Mouse (Mus musculus): ENCODE results near the gene Kif1b. TPM values are rescaled to one million over a fixed set of nuclear protein-coding genes. Genes with fewer than 3 reads are reported as not detected.

Gene Kif1b
- polyA plus RNA-seq, 1 experiment from 2014 or later: 41.6 TPM

DNA sequence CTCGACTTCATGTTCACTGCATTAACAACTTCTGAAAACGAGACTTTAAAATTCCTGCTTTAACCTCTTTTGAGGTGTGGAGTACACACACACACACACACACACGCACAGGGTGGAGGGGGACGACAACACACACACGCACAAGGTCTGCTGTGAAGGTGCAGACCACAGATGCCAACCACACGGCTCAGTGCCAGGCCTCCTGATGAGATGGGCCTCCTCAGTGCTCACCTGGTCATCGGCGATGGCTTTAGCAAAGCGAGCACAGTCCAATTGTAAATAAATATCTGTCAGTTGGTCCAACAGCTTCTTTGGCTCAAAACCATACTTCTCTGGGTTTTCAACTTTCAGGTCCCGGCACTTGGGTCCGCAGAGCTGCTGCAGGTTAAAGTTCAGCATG lies 27.4 kb upstream of the Kif1b start:
- no peaks in the 10 kb centered on the region for H3K9me3 ChIP-seq
- H3K4me3 ChIP-seq: no peak overlapping the region
- H3K27me3 ChIP-seq: no peaks in the 10 kb centered on the region
- no peak overlapping the region for H3K9ac ChIP-seq
- ATAC-seq (ENCODE audit: insufficient number of reproducible peaks, low FRiP score, low TSS enrichment, low read depth): no peak
- H3K27ac ChIP-seq: no peak overlapping the region
- H3K4me2 ChIP-seq: no peak overlapping the region
- H3K4me1 ChIP-seq: no peaks in the 10 kb centered on the region
- H3K36me3 ChIP-seq: peaks cover 95% of the 10 kb centered on the region
- 95% methylated on average over 11 of the region's 11 CpGs for WGBS

DNA sequence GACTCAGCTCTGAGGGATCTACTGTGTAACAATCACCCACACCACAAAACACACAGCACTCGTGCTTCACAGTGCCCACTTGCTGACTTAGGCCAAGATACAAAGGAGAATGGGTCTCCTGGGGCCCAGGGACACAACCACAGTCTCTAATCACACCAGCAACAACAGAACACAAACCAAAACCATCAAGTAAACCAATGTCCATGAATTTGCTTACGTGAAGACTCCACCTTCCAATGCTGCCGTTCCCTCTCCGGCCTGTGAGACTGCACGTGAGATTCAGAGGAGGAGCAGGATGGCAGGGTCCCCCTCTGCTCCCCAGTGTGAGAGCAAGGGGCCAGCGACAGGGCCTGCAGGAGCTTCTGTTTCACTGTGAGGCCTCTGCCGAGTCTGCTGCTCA lies 25.2 kb upstream of the Kif1b start:
- H3K4me1 ChIP-seq: no peaks in the 10 kb centered on the region
- ATAC-seq (ENCODE audit: insufficient number of reproducible peaks, low FRiP score, low TSS enrichment, low read depth): no peak
- peaks cover 92% of the 10 kb centered on the region for H3K36me3 ChIP-seq
- no peaks in the 10 kb centered on the region for H3K9me3 ChIP-seq
- H3K9ac ChIP-seq: no peak overlapping the region
- no peak overlapping the region for H3K27ac ChIP-seq
- no peak overlapping the region for H3K4me2 ChIP-seq
- 86% methylated on average over 7 of the region's 7 CpGs for WGBS
- H3K27me3 ChIP-seq: no peaks in the 10 kb centered on the region
- no peak overlapping the region for H3K4me3 ChIP-seq

DNA sequence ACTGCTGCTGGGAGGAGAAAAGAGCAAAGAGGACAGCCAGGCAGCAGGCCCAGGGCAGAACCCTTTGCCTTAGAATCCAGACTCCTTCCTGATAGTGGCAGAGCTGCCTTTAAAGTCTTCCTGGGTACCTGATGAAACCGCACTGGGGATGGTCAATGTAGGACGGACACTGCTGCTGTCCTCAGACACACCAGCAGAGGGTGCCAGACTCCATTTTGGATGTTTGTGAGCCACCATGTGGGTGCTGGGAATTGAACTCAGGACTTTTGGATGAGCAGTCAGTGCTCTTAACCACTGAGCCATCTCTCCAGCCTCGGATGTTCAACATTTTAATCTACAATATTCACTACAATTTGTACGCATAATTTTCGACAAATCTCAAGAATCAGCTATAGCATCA lies 23.0 kb upstream of the Kif1b start:
- Histone ChIP-seq H3K4me2 (no peak overlapping the region), H3K9ac (no peak overlapping the region), H3K27ac (no peak overlapping the region), H3K36me3 (peaks cover 77% of the 10 kb centered on the region), H3K4me1 (no peaks in the 10 kb centered on the region), H3K27me3 (no peaks in the 10 kb centered on the region), H3K4me3 (no peak overlapping the region), H3K9me3 (no peaks in the 10 kb centered on the region)
- 94% methylated on average over 5 of the region's 5 CpGs for WGBS
- no peak for ATAC-seq (ENCODE audit: insufficient number of reproducible peaks, low FRiP score, low TSS enrichment, low read depth)

DNA sequence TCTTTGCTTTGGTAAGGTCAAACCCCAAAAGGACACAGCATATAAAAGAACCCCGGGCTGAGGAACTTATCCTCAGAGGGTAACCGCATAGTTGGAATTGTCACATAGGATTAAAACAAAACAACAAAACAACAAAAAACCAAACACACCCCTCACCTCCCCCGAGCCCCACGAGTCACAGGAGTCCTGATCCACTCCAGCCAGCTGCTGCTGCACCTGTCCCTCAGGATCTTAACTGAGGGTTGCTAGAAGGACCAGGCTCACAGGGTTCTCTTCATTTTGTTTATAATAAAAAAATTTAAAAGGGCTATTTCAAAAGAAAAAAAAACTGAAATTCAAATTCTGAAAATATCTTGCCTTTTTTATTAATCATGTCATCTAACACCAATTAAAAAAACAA lies 21.2 kb upstream of the Kif1b start:
- Histone ChIP-seq H3K9me3 (no peaks in the 10 kb centered on the region), H3K36me3 (peaks cover 60% of the 10 kb centered on the region), H3K27ac (no peak overlapping the region), H3K4me2 (no peak overlapping the region), H3K4me1 (no peaks in the 10 kb centered on the region), H3K4me3 (no peak overlapping the region), H3K27me3 (no peaks in the 10 kb centered on the region), H3K9ac (no peak overlapping the region)
- ATAC-seq (ENCODE audit: insufficient number of reproducible peaks, low FRiP score, low TSS enrichment, low read depth): no peak
- WGBS: 90% methylated on average over 4 of the region's 4 CpGs

DNA sequence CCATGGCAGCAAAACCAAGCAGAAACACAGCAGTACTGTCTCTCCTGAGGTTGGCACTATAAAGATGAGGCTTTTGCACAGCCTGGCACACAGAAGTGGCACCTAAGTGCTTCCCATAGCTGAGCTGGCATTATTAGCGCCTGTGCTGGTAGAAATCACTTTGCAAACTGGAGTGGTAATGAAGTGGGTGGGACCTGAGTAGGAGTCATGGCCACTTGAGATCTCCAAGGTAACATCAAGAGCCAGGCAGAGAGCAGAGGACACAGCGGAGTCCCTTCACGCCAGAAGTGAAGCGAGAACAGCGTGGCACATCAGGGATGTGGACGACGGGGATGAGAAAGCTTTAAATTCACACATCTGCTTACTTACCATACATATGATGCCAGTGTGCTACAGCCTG lies 19.8 kb upstream of the Kif1b start:
- Histone ChIP-seq H3K4me2 (no peak overlapping the region), H3K9ac (no peak overlapping the region), H3K27me3 (no peaks in the 10 kb centered on the region), H3K4me3 (no peak overlapping the region), H3K4me1 (no peaks in the 10 kb centered on the region), H3K27ac (no peak overlapping the region), H3K9me3 (no peaks in the 10 kb centered on the region), H3K36me3 (peaks cover 46% of the 10 kb centered on the region)
- 93% methylated on average over 7 of the region's 7 CpGs for WGBS
- ATAC-seq (ENCODE audit: insufficient number of reproducible peaks, low FRiP score, low TSS enrichment, low read depth): no peak

DNA sequence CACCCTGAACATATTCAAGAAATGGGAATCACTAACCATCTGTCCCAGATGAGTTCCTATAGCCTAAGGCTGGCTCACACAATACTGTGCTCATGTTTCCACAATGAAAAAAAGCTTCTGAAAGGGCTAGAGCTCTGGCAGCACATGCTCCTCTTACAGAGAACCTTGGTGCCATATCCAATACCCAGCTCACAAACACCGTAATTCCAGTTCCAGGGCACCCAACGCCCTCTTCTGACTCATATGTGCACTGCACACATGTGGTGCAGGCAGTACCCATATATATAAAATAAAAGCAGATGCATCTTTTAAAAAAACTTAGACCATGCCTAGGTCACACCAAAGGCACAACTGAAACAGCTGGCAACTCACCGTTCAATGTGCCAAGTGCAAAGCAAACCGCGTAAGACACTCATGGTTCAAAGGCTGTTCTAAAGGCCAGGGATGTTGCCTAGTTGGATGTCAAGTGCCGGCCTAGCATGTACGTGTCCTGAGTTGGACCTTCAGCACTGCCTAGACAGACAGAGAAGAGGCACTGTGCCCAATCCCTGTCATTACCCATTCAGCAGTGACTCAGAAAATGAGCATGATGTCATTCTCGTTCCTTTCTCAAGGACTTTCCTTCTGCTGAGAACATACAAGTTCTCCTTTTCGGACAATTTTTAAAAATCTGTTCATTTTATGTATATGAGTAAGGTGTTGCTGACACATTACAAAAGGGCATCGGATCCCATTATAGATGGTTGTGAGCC lies 18.1 kb upstream of the Kif1b start:
- H3K9ac ChIP-seq: no peak overlapping the region
- 88% methylated on average over 10 of the region's 10 CpGs for WGBS
- H3K27me3 ChIP-seq: no peaks in the 10 kb centered on the region
- H3K9me3 ChIP-seq: no peaks in the 10 kb centered on the region
- no peak overlapping the region for H3K4me3 ChIP-seq
- no peak overlapping the region for H3K27ac ChIP-seq
- H3K36me3 ChIP-seq: peaks cover 29% of the 10 kb centered on the region
- no peak overlapping the region for H3K4me2 ChIP-seq
- ATAC-seq (ENCODE audit: insufficient number of reproducible peaks, low FRiP score, low TSS enrichment, low read depth): no peak
- H3K4me1 ChIP-seq: no peaks in the 10 kb centered on the region

DNA sequence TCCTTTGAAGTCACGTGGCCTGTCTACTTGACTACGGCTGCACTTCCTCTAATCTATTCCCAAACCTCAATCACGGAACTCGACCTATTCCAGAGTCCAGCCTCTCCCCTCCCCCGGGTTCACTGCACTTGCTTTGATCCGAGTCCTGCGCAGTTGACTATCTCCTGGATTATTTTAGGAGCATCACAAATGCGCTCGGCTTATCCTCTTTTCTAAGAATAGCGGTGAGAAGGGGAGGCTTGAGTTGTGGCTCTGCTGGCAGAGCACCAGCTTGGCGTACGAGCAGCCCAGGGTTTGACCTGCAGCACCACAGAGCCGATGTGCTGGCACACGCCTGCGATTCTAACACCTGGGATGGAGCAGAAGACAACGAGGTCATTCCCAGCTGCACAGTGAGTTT lies 16.2 kb upstream of the Kif1b start:
- H3K4me1 ChIP-seq: no peaks in the 10 kb centered on the region
- H3K27me3 ChIP-seq: no peaks in the 10 kb centered on the region
- H3K9ac ChIP-seq: no peak overlapping the region
- ATAC-seq (ENCODE audit: insufficient number of reproducible peaks, low FRiP score, low TSS enrichment, low read depth): no peak
- H3K27ac ChIP-seq: no peak overlapping the region
- no peaks in the 10 kb centered on the region for H3K9me3 ChIP-seq
- H3K36me3 ChIP-seq: peaks cover 13% of the 10 kb centered on the region
- H3K4me2 ChIP-seq: no peak overlapping the region
- 72% methylated on average over 16 of the region's 16 CpGs for WGBS
- H3K4me3 ChIP-seq: no peak overlapping the region

DNA sequence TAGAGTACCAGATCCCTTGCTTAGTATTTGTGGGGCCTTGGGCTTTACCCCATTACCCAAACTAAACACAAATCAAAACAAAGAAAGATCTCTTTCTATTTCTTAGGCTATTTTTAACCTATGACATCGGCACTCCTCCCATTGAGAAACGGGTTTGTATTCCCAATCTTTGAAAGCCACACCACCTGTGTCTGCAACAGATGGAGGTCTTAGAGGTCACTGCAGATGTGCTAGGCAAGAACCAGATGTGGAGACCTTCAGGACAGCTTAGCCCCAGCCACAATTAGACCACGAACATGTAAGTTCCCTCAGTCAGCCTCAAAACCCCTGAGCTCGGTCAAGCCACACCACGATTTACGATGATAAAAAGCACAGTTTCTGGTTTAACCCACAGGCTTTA lies 15.2 kb upstream of the Kif1b start:
- Histone ChIP-seq H3K9me3 (no peaks in the 10 kb centered on the region), H3K4me3 (no peak overlapping the region), H3K36me3 (peaks cover 7% of the 10 kb centered on the region), H3K27me3 (no peaks in the 10 kb centered on the region), H3K4me2 (no peak overlapping the region), H3K27ac (no peak overlapping the region), H3K9ac (no peak overlapping the region), H3K4me1 (no peaks in the 10 kb centered on the region)
- ATAC-seq (ENCODE audit: insufficient number of reproducible peaks, low FRiP score, low TSS enrichment, low read depth): no peak
- WGBS: 47% methylated on average over 6 of the region's 6 CpGs

DNA sequence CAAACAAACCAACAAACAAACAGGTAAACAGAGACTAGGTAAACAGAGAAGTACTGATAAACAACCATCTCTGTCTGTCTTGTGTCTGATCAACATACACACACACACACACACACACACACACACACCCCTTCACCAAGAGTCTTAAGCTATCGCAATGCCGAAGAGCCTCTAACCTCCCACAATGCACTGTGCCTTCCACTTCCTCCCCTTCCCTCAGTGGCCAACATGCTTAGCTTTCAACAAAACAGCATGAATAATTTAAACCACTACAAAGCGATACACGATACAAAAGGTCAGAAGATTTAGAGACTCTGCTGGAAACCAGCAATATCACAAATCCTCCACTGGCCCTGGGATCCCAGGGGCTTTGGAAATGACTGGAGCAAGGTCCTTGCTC lies 14.8 kb upstream of the Kif1b start:
- H3K4me1 ChIP-seq: no peaks in the 10 kb centered on the region
- no peak overlapping the region for H3K4me3 ChIP-seq
- 71% methylated on average over 4 of the region's 4 CpGs for WGBS
- no peaks in the 10 kb centered on the region for H3K9me3 ChIP-seq
- ATAC-seq (ENCODE audit: insufficient number of reproducible peaks, low FRiP score, low TSS enrichment, low read depth): no peak
- H3K36me3 ChIP-seq: peaks cover 3% of the 10 kb centered on the region
- no peak overlapping the region for H3K4me2 ChIP-seq
- no peak overlapping the region for H3K27ac ChIP-seq
- H3K9ac ChIP-seq: no peak overlapping the region
- H3K27me3 ChIP-seq: no peaks in the 10 kb centered on the region

DNA sequence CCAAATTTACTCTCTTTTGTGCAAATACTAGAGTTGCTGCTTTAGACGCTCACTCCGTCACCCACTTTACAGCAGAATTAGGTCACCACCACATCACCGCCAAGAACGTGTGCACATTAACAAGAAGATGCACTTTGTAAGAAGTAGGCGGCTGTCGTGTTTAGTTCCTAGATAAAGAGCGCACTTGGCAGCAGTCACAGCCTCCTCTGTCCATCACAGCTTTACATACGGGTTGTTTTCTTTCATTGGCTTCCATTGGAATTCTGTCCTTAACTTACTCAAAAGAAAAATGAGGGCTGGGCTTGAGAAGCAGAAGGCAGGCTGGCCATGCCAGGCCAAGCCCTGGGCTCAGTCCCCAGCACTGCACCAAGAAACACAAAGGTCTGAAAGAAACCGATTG lies 11.6 kb upstream of the Kif1b start:
- 82% methylated on average over 9 of the region's 9 CpGs for WGBS
- no peak for ATAC-seq (ENCODE audit: insufficient number of reproducible peaks, low FRiP score, low TSS enrichment, low read depth)
- no peak overlapping the region for H3K27ac ChIP-seq
- no peaks in the 10 kb centered on the region for H3K36me3 ChIP-seq
- H3K4me1 ChIP-seq: no peaks in the 10 kb centered on the region
- H3K4me3 ChIP-seq: no peak overlapping the region
- H3K9ac ChIP-seq: no peak overlapping the region
- H3K27me3 ChIP-seq: no peaks in the 10 kb centered on the region
- H3K4me2 ChIP-seq: no peak overlapping the region
- H3K9me3 ChIP-seq: no peaks in the 10 kb centered on the region

DNA sequence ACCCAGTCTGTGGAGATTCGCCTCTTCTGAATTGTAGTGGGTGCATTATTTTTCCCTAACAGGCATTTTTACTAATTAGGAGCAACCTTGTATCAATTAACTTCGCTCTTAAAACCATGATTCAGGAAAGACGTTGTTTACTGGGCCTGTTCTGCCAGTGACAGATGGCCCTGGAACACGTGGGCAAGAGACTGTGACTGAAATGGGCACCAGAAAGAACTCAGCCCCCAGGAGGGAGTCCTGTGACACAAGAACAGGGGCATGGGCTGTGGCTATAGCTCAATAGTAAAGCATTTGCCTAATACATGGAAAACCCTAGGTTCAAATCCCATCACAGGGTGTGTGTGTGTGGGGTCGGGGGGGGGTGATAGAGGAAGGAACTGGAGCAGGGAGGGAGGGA lies 9.9 kb upstream of the Kif1b start:
- no peaks in the 10 kb centered on the region for H3K36me3 ChIP-seq
- H3K9ac ChIP-seq: no peak overlapping the region
- H3K27ac ChIP-seq: no peak overlapping the region
- ATAC-seq (ENCODE audit: insufficient number of reproducible peaks, low FRiP score, low TSS enrichment, low read depth): no peak
- H3K4me2 ChIP-seq: no peak overlapping the region
- WGBS: 34% methylated on average over 5 of the region's 5 CpGs
- no peaks in the 10 kb centered on the region for H3K9me3 ChIP-seq
- no peaks in the 10 kb centered on the region for H3K27me3 ChIP-seq
- no peaks in the 10 kb centered on the region for H3K4me1 ChIP-seq
- H3K4me3 ChIP-seq: no peak overlapping the region

DNA sequence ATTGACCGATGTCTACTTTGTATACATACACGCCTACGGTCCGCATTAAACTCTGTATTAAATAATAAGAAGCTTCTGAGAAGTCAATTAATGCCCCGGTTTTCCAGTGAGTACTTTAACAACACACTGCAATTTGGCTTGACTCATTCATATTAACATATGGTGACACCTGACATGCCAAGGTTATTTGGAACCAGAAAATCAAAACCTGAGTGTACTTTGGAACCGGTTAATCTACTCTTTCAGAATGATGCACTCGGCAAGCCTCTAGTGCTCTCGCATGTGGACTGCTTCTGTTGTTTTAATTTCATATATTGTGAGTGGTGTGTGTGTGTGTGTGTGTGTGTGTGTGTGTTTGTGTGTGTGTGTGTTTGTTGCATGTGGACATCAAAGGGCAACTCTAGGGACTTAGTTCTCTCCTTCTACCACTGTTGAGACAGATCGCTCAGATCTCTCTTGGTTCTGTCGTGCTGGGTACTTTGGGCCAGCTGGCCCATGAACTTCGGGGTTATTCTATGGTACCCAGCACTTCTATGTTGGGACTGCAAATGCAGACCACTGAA lies 6.9 kb upstream of the Kif1b start:
- Histone ChIP-seq H3K27ac (peak overlapping the region; percentile 52; the same call in 1 of the 2 replicates), H3K9me3 (no peaks in the 10 kb centered on the region)

More for the DNA sequence above, 6.9 kb upstream of the Kif1b start:
- Histone ChIP-seq H3K27me3 (no peaks in the 10 kb centered on the region), H3K4me3 (no peak overlapping the region), H3K4me1 (no peaks in the 10 kb centered on the region), H3K4me2 (no peak overlapping the region), H3K9ac (no peak overlapping the region), H3K36me3 (no peaks in the 10 kb centered on the region)
- WGBS: 72% methylated on average over 11 of the region's 11 CpGs
- no peak for ATAC-seq (ENCODE audit: insufficient number of reproducible peaks, low FRiP score, low TSS enrichment, low read depth)
